Mouse (Mus musculus) myocyte (in vitro differentiated cells): ENCODE measurements at regions not wholly inside any gene's neighbourhood (a gene's known extent, or its start where the extent isn't known, plus 50 kb on each side); places are given as distances from the start of the nearest gene placed in this dataset.

Experiments used
- CEBPB ChIP-seq: IDR thresholded peaks from 2 replicates; pipeline ENCODE4 v1.6.1; 2011; ENCODE audit warnings: mild to moderate bottlenecking, moderate library complexity; ENCODE audit not compliant: poor library complexity, insufficient read depth, severe bottlenecking
- MAX ChIP-seq: IDR thresholded peaks from one replicate; pipeline ENCODE4 v1.6.1; 2011; ENCODE audit warnings: low read depth, mild to moderate bottlenecking, control low read depth
- MYOG ChIP-seq, 3 experiments: IDR thresholded peaks; one replicate each; pipeline ENCODE4 v1.6.1; 2011; ENCODE audit warnings: control low read depth in 2 of 3, low read depth in 2 of 3, mild to moderate bottlenecking in 2 of 3; ENCODE audit not compliant: insufficient read length in 2 of 3, control insufficient read depth in 1 of 3, insufficient read depth in 1 of 3
- POLR2A ChIP-seq: IDR thresholded peaks from one replicate; pipeline ENCODE4 v1.6.1; 2011; ENCODE audit warnings: low read depth, mild to moderate bottlenecking, control low read depth, moderate library complexity; ENCODE audit not compliant: insufficient read length
- POLR2AphosphoS2 ChIP-seq: IDR thresholded peaks from one replicate; pipeline ENCODE4 v1.6.1; 2011; ENCODE audit warnings: low read depth, control low read depth; ENCODE audit not compliant: insufficient read length
- USF1 ChIP-seq: IDR thresholded peaks from one replicate; pipeline ENCODE4 v1.6.1; 2011; ENCODE audit warnings: low read depth, mild to moderate bottlenecking, control low read depth, moderate library complexity

- no peak for TF ChIP-seq CEBPB
- TF ChIP-seq POLR2A, result no peak
- no peak for TF ChIP-seq USF1
- no peak for TF ChIP-seq POLR2AphosphoS2
- no peak for TF ChIP-seq MAX
- no peak for TF ChIP-seq MYOG (IDR thresholded peaks at IDR 0.05; ENCODE audit: control insufficient read depth in 1 of 3, insufficient read depth in 1 of 3, insufficient read length in 2 of 3, low read depth in 2 of 3)
Measured at GRCm38 (mm10) chr1:185891814-185892213, 225.3 kb downstream of the Lyplal1 start.
